Mouse (Mus musculus) activated CD4-positive, CD25-positive, alpha-beta regulatory T cell, adult 9 weeks (primary cell): ENCODE measurements around the gene Birc3. TPM values are rescaled to one million over a fixed set of nuclear protein-coding genes. Genes with fewer than 3 reads are reported as not detected.

Source experiments
- polyA plus RNA-seq: library from polyadenylated mRNA; unstranded; fragments of 100-300 nt; shearing (Covaris generic); gene quantifications from one replicate; pipeline ENCODE4 v1.2.1, GENCODE M21; 2017

The Birc3 gene
- 133 TPM for polyA plus RNA-seq

GRCm38 (mm10) chr9:7872775-7873439 lies at the start of gene Birc3:
TSS of gene Birc3 (minus strand) at chr9:7873186.

GRCm38 (mm10) chr9:7836905-7837805 lies 35.8 kb downstream of the Birc3 start, which contains the start of gene Birc2:
TSS of gene Birc2 (minus strand) at chr9:7837064.

Other genes starting within 250 kb of the Birc3 start
- not detected for gene Mmp20, start 245.0 kb downstream of the Birc3 start, polyA plus RNA-seq
- not detected for gene Mmp7, start 181.1 kb downstream of the Birc3 start, polyA plus RNA-seq
- 78.8 TPM for gene Tmem123, start 109.1 kb downstream of the Birc3 start, polyA plus RNA-seq
- 139 TPM for gene Birc2, start 36.1 kb downstream of the Birc3 start, polyA plus RNA-seq
- gene Yap1, start 131.4 kb upstream of the Birc3 start, polyA plus RNA-seq = not detected
- gene Cfap300, start 169.6 kb upstream of the Birc3 start, polyA plus RNA-seq = 0.34 TPM